Mouse (Mus musculus) spleen, postnatal 4 days (tissue): ENCODE measurements around the gene Hdac9.

Experiments used
- DNase-seq, 2 experiments: peaks; one replicate each; pipeline ENCODE4 v3.0.0; 2022; ENCODE audit warnings: low spot score in 2 of 2

Gene Hdac9

GRCm38 (mm10) chr12:34806528-34806927 is 110.4 kb downstream of the Hdac9 start:
- no peak for DNase-seq

GRCm38 (mm10) chr12:34803721-34804120 is 113.2 kb downstream of the Hdac9 start:
- DNase-seq = no peak

- DNase-seq = no peak
These were observed 114.6 kb downstream of the Hdac9 start for GRCm38 (mm10) chr12:34802308-34802707.

GRCm38 (mm10) chr12:34801752-34802151 is 115.1 kb downstream of the Hdac9 start:
- no peak for DNase-seq

GRCm38 (mm10) chr12:34797389-34797788 is 119.5 kb downstream of the Hdac9 start:
- DNase-seq = no peak

- no peak for DNase-seq
These were observed 121.4 kb downstream of the Hdac9 start for GRCm38 (mm10) chr12:34795487-34795886.

- DNase-seq = no peak
These were observed 124.8 kb downstream of the Hdac9 start for GRCm38 (mm10) chr12:34792113-34792452.

- DNase-seq = no peak
These were observed 125.4 kb downstream of the Hdac9 start for GRCm38 (mm10) chr12:34791213-34792112.

GRCm38 (mm10) chr12:34789031-34789982 is 127.6 kb downstream of the Hdac9 start:
- DNase-seq = no peak

- no peak for DNase-seq
These were observed 129.5 kb downstream of the Hdac9 start for GRCm38 (mm10) chr12:34787380-34787779.

- DNase-seq = peak in 1 of 2 experiments; percentile 24
These were observed 133.3 kb downstream of the Hdac9 start for GRCm38 (mm10) chr12:34783574-34783973.

- DNase-seq = no peak
These were observed 137.4 kb downstream of the Hdac9 start for GRCm38 (mm10) chr12:34779368-34779957.

- DNase-seq = no peak
These were observed 140.7 kb downstream of the Hdac9 start for GRCm38 (mm10) chr12:34776170-34776569.

- DNase-seq = no peak
These were observed 142.8 kb downstream of the Hdac9 start for GRCm38 (mm10) chr12:34774071-34774470.

- DNase-seq = no peak
These were observed 149.6 kb downstream of the Hdac9 start for GRCm38 (mm10) chr12:34767226-34767775.

GRCm38 (mm10) chr12:34747266-34747665 is 169.6 kb downstream of the Hdac9 start:
- no peak for DNase-seq

- no peak for DNase-seq
These were observed 191.7 kb downstream of the Hdac9 start for GRCm38 (mm10) chr12:34725204-34725603.

GRCm38 (mm10) chr12:34724274-34724673 is 192.6 kb downstream of the Hdac9 start:
- DNase-seq = no peak

- no peak for DNase-seq
These were observed 193.9 kb downstream of the Hdac9 start for GRCm38 (mm10) chr12:34722831-34723490.

GRCm38 (mm10) chr12:34720906-34721305 is 196.0 kb downstream of the Hdac9 start:
- DNase-seq = no peak

GRCm38 (mm10) chr12:34714266-34714939 is 202.5 kb downstream of the Hdac9 start:
- DNase-seq = no peak
